Mouse (Mus musculus): ENCODE measurements around the gene Spp1.
"Not testable (repeated sequence)": the region's sequence is repeated elsewhere in the genome, so short reads cannot be mapped to it uniquely, and the experiment has no call there.

Gene Spp1

DNA sequence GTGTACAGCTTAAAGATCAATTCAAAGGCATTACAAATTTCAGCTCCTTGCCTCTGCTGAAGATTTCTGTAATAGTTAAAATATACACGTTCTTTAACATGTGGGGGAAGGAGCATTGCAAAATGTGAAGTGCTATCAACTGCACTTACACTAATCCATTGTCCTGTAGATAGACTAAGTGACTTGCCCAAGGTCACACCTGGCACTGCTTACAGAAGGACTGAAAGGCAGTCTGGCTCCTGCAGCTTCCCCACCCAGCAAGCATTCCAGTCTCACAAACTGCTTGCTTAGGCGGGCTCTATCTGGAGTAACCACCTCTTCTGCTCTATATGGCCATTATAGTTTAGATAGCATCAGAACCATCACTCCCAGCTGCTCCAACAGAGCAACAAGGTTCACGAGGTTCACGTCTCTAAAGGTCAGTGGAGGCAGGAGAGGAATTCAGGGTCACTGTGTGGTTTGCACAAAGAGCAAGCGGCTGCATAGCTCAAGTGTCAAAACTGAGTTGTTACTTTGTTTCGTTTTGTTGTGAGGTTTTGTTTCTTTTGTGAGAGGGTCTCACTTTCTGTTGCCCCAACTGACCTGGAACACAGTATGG lies 851 bp upstream of the Spp1 start:
- DNase-seq (ENCODE audit: low spot score in 2 of 2), result no peak

DNA sequence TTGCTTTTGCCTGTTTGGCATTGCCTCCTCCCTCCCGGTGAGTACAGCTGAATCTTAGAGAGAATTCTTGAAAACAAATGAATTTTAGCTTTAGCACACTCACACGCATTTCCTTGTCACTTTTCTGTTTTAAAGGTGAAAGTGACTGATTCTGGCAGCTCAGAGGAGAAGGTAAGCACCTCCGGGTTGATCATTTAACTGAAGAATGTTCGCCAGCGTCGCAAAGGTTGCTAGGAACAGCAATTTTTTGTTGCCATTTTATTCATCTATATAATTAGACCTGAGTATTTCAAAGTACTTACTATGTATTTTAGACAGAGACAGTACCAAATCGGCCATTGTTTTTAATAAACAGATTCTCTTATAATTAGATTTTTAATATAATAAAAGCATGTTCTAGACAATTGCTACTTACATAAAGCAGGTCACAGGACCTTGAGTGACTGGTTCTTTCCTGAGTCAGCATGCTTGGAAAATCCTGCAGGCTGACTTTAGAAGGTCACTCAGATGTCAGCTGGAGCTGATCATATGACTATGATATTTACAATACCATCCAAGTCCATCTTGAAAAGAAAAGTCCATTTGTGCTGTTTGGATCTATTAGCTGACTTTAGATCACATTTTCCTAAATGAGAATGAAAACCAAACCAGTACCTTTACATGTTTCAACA lies 1.6 kb downstream of the Spp1 start:
- DNase-seq (ENCODE audit: low spot score in 2 of 2), result no peak

DNA sequence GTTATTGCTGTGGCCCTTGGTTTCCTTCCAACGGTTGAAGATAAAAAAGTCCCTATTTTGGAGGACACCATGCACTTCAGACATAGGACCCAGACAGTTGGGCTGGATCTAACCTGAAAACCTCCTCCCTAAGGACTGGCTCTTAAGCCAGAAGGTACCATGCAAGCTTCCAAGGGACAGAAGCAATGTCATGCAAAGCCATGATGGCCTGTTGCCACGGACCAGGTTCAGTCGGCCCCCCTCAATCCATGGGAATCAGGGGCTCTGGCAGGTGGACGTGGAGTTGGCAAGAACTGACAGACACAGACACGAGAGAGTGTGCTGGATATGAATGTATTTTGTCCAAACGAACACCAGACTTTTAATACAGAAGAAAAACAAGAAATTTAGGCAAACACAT lies 7.5 kb downstream of the Spp1 start:
- no peak for DNase-seq (ENCODE audit: low spot score in 2 of 2)

DNA sequence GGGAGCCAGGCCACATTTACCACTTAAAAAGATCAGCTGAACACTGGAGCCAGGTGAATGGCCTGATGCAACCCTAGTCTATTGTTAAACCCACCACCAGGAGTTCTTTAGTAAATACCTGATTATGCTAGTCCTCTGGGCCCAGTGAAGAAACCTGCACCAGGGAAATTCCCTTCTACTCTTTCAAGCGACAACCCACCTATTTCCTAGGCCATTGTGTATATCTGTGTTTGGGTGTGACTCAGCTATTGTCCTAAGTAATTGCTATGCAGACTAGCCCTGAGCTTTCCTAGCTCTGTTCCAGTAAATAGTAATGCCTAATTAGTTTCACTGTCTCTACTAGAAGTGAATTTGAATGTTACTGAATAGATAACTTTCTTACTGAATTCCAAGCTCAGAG lies 7.9 kb downstream of the Spp1 start:
- DNase-seq (ENCODE audit: low spot score in 2 of 2), result no peak

DNA sequence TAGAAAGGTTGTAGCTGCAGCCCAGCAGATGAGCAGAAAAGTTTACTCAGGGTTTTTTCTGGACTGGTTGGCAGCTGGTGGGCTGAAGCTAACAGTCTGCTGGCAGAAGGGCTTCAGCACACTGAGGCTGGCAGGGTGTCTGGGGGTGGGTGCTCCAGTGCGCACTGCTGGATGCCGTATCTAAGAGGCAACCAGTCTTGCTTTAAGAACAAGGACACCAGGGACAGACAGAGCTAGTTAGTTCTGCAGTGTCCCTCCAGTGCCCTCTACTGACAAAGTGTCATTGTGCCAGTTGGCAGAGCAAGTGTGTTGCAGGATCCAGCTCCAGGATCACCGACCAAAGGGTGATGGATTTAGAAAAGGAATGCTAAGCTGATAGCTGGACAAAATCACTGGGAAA lies 11.2 kb downstream of the Spp1 start:
- DNase-seq (ENCODE audit: low spot score in 2 of 2), result peak; percentile 67 to 83

DNA sequence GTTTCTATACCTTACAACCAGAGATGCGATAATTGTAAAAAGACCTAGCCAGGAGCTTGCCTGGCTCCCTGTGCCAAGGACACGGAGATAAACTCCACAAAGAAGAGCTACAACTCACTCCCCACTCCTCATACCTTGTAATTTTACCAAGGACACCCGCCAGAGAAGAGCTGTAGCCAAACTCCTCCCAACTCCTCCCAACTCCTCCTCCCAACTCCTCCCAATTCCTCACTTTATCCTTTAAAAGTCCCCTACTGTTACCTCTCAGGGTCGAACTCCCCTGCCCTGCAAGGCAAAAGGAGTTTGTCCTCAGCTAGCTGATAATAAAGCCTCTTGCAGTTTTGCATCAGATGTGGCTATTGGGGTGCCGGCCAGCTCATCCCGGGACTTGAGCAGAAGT lies 13.4 kb downstream of the Spp1 start:
- not testable (repeated sequence) for DNase-seq (ENCODE audit: low spot score in 2 of 2)

DNA sequence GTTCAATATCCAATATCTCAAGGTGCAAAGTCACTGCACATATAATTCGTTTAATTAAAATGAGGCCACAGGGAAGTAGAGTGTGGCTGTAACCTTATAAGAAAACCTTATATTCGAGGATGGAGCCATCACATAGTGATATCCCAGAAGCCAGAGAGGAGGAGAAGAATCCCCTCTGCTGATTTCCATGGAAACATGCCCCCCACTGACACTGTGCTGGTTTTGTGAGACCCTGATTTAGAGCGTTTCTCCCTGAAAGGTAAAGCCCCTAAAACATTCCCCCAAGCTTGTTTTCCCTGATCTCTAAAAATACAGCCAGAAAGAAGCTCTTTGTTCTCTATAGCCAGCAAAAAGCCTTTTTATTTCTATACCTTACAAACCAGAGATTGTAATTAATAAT lies 14.6 kb downstream of the Spp1 start:
- no peak for DNase-seq (ENCODE audit: low spot score in 2 of 2)

DNA sequence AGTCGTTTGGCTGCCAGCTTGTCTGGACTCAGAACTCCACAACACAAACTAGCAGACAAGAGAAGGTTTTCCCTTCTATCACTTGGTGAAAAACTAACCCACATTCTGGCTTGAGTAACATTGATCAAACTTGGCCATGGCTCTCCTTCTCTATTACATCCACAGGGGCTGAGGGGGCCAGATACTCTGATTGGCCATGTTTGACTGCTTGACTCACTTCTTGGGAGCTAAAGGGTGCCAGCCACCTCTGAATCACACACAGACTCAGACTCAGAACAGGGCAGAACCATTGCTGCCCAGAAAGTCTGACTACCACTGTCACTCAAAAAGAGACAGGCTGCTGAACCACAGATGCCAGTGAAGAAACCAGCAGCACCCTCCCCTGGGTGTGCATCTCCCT lies 18.2 kb downstream of the Spp1 start:
- DNase-seq (ENCODE audit: low spot score in 2 of 2), result no peak

DNA sequence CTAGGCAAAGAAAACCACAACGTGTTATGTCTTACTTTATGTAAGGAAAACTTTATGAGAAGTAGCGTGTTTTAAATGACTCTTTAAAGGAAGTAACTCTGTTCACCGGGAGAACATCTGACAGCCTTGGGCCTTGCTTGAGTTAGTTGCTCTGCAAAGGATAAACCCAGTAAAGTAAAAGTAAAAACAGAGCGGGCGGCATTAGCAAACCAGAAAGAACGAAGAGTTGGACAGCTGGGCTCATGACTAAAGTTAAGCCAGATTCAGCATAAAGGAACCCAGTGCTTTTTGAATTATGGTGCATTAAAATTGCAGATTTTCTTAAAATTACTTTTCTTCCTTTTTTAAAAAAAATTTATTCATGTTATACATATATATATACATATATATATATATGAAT lies 19.6 kb downstream of the Spp1 start:
- no peak for DNase-seq (ENCODE audit: low spot score in 2 of 2)

DNA sequence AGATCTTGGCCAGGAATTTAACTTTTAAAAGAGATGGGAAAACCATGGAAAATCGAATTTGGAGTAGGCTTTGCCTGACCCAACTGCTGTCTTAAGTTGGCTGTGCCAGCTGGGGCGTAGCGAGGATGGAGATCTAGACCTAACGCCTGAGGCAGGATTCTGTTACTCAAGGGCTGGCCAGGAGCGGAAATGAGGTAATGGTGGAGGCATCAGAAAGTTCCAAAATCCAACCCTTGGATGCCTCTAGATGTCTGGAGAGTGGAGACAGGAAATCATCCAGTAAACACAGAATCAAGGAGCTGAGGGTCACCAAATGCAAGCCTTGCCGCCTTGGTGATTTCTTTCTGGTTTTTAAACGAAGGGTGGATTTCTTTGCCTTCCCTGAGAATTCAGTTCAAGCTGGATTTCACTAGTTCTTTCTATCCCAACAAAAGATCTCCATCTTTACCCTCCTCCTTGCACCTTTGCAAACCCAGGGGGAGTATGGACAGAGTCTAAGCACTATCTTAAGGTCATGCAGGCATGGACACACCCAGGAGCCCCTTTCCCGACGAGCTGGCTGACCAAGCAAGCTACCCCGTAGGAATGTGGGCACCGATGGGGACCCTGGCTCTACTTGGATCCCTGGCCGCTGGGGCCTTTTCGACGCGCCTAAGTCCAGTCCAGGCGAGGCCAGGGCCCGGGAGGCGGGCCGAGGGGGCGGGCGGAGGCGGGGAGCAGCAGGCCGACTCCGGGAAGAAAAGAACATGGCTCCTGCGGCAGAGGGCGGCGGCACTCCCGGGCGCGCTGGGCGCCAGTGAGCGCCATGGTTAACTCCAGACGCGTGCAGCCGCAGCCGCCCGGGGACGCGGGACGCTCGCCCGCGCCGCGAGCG lies 24.2 kb downstream of the Spp1 start, which contains the start of gene Pkd2:
Pkd2 (plus strand) TSS at position 619 of the 874 bp plus-strand sequence.
- peak; percentile 33 to 56 for DNase-seq (ENCODE audit: low spot score in 2 of 2)

DNA sequence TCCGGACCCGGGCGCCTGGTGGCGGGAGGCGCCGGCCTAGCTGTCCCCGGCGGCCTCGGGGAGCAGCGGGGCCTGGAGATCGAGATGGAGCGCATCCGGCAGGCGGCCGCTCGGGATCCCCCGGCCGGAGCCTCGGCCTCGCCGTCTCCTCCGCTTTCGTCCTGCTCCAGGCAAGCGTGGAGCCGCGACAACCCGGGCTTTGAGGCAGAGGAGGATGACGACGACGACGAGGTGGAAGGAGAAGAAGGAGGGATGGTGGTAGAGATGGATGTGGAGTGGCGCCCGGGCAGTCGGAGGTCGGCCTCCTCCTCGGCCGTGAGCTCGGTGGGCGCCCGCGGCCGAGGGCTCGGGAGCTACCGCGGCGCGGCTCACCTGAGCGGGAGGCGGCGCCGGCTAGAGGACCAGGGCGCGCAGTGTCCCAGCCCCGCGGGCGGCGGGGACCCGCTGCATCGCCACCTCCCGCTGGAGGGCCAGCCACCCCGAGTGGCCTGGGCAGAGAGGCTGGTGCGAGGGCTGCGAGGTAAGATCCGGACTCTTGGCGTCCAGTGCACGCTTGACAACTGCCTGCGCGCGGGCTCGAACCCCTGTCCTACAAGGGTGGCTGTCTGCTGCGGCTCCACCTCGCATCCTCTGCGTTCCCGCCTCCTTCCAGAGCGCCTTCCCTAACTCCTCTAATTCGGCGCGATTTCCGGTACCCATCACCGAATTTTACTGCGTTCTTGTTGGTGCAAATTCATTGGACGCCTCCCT lies 25.0 kb downstream of the Spp1 start:
- peak; percentile 64 to 72 for DNase-seq (ENCODE audit: low spot score in 2 of 2)

DNA sequence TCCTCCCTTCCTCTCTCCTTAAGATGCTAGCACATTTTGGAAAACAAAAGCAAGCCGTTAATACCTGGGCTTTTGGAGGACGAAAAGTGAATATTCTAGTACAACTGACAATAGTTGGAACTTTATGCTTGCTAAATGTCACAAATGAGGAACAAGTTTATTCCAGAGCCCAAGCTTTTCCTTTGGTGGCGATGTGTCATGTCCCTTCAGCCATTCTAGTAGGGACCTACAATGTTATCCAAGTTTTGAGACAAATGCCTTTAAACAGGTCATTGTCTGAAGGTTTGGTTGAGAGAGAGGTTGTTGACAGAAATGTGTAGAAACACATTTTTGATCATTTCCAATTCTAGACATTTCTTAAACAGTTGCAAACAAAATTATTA lies 25.5 kb downstream of the Spp1 start:
- no peak for DNase-seq (ENCODE audit: low spot score in 2 of 2)

DNA sequence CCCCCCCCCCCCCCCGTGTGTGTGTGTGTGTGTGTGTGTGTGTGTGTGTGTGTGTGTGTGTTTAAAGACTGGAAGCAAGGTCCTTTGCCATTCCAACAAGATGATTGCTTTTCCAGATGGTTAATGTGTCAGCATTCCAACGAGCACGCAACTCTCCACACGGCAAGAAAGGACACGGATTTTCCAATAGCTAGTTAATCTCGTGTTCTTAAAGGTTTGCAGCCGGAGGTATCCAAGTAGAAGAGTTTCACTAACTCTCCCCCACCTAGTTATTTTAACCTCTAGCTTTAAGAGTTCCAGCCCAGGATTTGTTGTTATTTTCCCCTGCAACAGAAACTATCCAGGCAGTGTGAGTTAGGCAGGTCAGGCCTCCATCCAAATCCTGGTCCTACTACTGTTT lies 25.9 kb downstream of the Spp1 start:
- no peak for DNase-seq (ENCODE audit: low spot score in 2 of 2)

DNA sequence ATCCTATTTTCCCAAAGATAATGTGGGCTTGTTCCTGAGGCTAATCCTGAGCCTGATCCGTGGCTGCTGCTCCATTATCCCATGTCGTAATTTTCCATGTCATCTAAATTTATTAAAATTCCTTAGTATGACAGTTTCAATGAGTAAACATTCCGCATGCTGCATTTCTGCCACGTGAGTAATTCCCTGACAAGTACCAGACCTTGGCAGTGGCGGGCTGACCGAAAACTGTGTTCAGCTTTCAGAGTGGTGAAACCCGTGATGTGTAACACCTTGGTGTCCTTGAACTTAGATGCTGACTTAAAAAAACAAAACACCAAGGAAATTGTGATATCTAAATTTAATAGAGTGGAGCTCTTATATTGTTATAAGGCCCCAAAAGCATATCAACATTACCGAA lies 30.4 kb downstream of the Spp1 start:
- DNase-seq (ENCODE audit: low spot score in 2 of 2), result no peak

DNA sequence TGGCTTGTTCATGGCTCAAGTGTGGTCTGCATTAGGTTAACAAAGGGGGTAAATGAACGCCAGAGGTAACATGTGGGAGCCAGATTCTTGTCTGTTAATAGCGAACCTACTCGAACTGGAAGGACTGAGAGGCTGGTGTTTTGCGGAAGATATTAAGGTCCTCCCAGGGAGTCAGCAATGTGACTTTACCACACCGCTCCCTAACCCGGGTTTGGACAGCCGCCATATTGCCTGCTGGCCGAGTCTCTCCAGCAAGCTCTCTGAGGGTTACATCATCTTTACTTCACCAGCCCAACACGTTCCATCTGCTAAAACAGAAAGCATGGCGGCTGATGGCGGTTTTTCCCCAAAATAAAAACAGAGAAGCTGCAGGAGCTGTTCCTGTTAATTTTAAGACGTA lies 30.8 kb downstream of the Spp1 start:
- DNase-seq (ENCODE audit: low spot score in 2 of 2), result no peak

DNA sequence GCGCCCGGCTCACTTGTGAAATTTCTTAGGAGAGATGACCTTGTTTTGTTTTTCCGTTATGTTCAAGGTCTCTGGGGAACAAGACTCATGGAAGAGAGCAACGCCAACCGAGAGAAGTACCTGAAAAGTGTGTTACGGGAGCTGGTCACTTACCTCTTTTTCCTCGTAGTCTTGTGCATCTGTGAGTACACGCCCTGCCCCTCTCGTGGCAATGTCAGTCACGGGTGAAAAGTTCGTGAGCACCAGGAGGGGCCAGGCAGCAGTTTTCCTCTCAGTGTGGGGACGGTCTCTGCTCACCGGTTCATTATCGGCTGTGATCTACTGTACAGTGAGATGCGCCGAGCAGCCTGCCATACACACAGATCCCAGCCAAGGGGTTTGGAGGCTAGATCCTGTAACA lies 31.9 kb downstream of the Spp1 start:
- DNase-seq (ENCODE audit: low spot score in 2 of 2), result no peak

DNA sequence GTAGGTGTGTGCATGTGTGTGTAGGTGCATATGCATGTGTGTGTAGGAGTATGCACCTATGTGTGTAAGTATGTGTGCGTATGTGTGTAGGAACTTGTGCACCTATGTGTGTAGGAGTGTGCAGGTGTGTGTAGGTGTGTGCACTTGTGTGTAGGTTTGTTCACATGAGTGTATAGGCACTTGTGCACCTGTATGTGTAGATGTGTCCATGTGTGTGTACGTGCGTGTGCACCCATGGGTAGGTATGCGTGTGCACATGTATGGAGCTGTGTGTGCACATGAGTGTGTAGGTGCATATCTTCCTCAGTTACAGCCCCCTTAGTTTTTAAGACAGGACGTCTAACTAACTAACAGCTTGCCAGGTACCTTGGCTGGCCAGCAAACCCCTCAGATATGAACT lies 33.7 kb downstream of the Spp1 start:
- no peak for DNase-seq (ENCODE audit: low spot score in 2 of 2)

DNA sequence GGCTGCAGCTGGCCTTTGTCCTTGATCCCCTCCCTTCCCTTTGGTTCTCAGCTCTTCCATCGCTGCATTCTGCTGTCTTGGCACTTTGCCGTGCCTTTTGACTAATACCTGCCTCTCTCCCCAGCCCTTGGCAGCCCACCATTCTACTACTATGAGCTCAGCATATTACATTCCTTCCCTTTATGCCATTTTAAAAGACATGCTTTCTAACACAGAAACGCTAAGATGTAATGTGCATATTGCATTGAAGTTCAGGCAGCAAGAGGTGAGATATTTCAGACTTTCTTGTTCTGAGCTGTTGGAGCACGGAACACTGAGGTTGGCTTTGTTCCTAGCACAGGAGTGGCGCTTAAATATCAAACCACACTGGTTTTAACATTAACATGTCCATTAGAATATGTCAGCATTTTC lies 36.1 kb downstream of the Spp1 start:
- DNase-seq (ENCODE audit: low spot score in 2 of 2), result peak in 1 of 2 experiments; percentile 13

DNA sequence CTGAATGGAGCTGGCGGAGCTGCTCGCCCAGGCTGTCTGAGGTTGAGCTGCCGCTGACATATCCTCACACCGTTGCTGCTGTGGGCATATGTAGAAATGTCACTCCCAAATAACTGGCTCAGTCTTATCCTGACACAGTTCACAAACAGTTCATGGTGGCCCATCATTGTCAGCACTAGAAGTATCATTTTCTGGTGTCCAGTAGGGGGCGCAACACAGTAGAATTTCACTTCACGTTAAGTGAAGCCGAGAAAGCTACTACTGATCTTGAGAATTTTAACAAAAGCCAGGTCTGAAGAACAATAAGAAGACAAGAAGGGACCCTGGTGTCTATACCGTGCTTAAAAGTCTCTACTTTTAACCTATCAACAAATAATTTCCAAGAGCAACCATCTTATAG lies 37.5 kb downstream of the Spp1 start:
- DNase-seq (ENCODE audit: low spot score in 2 of 2), result no peak

DNA sequence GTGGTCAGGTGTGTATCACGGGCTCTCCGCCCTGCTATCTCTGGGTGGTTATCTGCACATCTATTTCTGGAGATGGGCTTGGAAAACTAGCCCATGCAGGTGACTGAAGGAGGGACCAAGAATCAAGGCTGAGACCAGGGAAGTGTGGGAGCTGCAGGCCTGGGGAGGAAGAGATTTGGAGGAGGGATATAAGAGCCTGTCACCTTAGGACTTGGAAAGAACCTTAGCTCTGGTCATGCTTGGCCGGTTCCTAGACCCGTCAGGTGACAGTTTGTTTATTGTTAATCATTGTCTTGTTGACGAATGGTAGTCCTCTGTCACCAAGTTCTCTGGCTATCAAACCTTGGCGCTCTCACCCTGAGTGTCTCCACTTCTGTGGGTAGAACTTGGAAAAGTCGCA lies 45.4 kb downstream of the Spp1 start:
- DNase-seq (ENCODE audit: low spot score in 2 of 2), result no peak

DNA sequence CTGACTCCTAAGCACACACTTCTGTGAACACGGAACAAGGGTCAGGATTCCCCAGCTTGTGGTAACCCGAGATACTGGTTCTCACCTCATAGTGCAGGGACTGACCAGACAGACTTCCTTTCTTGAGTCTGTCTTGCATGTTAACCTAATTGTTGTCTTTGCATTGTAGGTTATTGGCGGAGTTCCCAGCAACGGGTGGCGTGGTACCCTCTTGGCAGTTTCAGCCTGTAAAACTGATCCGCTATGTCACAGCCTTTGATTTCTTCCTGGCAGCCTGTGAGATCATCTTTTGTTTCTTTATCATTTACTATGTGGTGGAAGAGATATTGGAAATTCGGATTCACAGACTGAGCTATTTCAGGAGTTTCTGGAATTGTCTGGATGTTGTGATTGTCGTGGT lies 47.9 kb downstream of the Spp1 start:
- DNase-seq (ENCODE audit: low spot score in 2 of 2), result no peak
